Mouse (Mus musculus) skeletal muscle tissue, adult 2 months (tissue): ENCODE measurements around the gene Ugt1a7c.
"Not testable (repeated sequence)": the region's sequence is repeated elsewhere in the genome, so short reads cannot be mapped to it uniquely, and the experiment has no call there.

ENCODE experiments used
- DNase-seq: peaks from one replicate; pipeline ENCODE4 v3.0.0-alpha.2; 2012; ENCODE audit warnings: low read depth, low spot score

The Ugt1a7c gene

GRCm38 (mm10) chr1:88112769-88113168 is 17.9 kb downstream of the Ugt1a7c start:
- not testable (repeated sequence) for DNase-seq

GRCm38 (mm10) chr1:88120550-88120949 is 25.7 kb downstream of the Ugt1a7c start:
- not testable (repeated sequence) for DNase-seq

- DNase-seq, result not testable (repeated sequence)
Observed at GRCm38 (mm10) chr1:88121521-88121920, 26.7 kb downstream of the Ugt1a7c start.

GRCm38 (mm10) chr1:88125827-88126360 is 31.0 kb downstream of the Ugt1a7c start:
- not testable (repeated sequence) for DNase-seq

GRCm38 (mm10) chr1:88129091-88129490 is 34.2 kb downstream of the Ugt1a7c start:
- not testable (repeated sequence) for DNase-seq

DNA sequence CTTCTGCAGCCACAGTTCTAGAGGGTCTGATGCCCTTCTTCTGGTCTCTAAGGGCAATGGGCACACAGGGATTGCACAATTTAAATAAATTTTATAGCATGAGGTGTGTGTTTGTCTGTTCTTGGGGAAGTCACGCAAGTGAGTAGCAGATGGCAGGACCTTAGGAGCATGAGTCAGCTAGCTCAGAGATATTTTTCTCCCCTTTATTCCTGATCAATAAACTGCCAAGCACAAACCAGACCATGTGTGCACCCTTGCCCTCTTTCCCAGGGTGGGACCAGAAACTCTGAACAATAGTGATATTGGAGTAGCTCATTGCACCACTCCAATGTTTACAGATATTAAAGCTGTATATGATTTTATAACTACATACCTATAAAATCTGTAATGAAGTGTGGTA is 35.4 kb downstream of the Ugt1a7c start:
- not testable (repeated sequence) for DNase-seq

DNA sequence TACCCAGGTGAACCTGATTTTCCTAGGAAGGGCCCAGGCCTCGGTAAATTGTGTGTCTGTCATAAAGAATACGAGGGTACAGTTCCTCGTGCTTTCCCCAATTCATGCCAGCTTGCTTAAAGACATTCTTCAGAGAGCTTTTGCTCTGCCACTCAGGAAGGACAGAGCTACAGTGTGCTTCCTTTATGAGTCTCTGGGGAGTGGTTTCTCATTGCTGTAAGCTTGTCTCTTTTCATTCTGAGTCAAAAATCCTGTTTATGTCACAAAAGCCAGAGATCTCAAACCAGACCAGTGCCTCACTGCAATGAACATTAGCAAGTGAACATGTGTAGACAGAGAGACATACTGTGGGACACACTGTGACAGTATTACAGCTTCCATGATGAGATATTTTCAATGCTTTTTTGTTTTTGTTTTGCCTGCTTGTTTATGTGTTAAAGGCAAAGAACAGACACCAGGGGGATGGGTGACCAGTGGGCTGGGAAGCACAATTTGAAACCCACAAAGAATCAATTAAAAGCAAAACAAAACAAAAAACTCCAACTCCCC is 39.1 kb downstream of the Ugt1a7c start:
- DNase-seq, result no peak

- DNase-seq, result not testable (repeated sequence)
Observed at GRCm38 (mm10) chr1:88134457-88135011, 39.7 kb downstream of the Ugt1a7c start, which contains the start of gene Ugt1a6a. Gene Ugt1a6a (plus strand): TSS chr1:88134809.

GRCm38 (mm10) chr1:88135229-88135904 is 40.5 kb downstream of the Ugt1a7c start:
- not testable (repeated sequence) for DNase-seq

DNA sequence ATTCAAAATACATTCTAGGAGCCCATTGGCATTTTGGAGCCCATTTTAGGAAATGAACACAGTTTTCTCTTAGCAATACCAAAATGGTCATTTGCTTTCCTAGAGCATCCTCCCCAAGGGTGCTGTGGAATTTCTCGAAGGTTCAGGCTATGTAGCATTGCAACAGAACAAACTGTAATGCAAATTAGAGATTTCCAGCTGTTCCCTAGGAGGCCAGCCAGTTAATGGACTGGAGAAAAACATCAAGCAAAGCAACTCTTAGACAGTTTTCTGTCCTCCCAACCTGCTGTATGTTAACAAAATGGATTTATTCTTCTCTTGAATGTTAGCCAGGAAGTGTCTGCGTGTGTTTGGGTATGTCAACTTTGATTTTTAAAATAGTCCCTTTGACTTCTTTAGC is 41.8 kb downstream of the Ugt1a7c start:
- DNase-seq, result no peak

DNA sequence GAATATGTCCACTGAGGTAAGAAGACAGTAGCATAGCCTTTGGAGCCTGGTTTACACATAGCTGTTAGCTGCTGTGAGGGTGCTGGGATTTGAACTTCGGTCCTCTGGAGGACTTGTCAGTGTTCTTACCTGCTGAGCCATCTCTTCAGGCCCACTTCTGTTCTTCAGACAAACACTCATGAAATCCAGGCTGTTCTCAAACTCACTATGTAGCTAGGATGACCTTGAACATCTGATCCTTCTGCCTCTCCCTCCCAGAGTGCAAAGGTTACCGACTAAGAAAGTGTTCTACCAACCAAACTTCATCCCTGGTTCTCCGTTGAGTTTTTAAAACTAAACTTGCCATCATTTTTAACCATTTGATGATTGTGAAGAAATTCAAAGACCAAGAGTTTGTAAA is 42.4 kb downstream of the Ugt1a7c start:
- DNase-seq, result no peak

- DNase-seq, result no peak
Observed at GRCm38 (mm10) chr1:88138145-88138544, 43.3 kb downstream of the Ugt1a7c start.

DNA sequence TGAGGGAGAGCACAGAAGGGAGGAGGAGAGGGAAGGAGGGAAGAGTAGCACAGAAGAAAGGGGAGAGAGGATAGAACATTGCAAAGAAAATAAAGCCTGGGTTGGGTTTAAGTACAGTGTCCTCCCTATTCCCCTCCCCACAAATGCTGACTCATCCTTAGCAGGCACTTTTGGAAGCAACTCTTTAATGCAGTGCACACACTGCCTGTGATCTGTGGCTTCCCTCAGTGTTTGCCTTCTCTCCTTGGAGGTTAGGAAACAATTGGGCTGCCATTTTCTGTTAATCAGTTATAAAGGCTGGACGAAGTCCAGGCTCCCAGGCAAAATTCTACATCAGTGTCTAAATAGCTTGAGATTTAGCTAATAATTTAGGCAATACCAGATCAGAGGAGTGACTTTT is 45.6 kb downstream of the Ugt1a7c start:
- not testable (repeated sequence) for DNase-seq

- DNase-seq, result not testable (repeated sequence)
Observed at GRCm38 (mm10) chr1:88143966-88144675, 49.3 kb downstream of the Ugt1a7c start.

GRCm38 (mm10) chr1:88145278-88145677 is 50.4 kb downstream of the Ugt1a7c start:
- DNase-seq, result not testable (repeated sequence)

DNA sequence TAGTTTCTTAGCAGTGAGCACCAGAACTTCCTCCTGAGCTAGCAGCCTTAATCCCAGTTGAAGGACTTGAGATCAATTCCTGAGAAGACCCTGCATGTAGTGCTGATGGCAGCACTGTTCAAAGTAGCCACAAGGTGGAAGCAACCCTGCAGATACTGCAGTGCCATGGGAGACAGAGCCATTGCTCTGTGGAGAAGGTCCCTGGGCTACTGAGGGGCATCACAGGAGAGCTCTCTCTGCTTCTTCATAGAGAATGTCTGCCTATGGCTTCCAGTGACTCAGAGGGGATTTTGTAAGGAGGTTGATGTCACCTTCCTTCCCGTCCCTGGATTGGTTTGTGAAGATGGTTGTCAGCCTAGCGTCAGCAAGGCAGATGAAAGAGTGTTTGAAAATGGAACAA is 55.3 kb downstream of the Ugt1a7c start:
- DNase-seq, result not testable (repeated sequence)

- DNase-seq, result no peak
Observed at GRCm38 (mm10) chr1:88158430-88158829, 63.6 kb downstream of the Ugt1a7c start.

DNA sequence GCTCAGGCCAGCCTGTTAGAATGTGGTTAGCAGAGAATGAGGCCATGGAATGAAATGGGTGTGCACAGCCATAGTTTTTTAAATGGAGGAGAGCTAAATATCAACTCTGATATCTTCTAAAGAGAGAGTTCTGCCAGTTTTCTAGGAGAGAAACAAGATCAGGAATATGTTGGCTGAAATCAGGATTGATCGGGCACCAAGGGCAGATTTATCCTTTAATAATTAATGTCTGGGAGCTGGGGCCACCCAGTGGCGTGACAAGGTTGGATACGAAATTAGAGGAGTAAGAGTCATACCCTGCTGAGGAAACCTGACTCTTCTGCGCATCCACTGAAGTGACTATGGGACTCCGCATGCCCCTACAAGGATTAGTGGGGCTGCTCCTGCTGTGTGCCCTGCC is 70.8 kb downstream of the Ugt1a7c start, which contains the start of gene Ugt1a5:
Gene Ugt1a5, plus strand, starts transcription at position 302 of the 400 bp plus-strand sequence.
- no peak for DNase-seq

- not testable (repeated sequence) for DNase-seq
Observed at GRCm38 (mm10) chr1:88172190-88172589, 77.3 kb downstream of the Ugt1a7c start.

GRCm38 (mm10) chr1:88179657-88180056 is 84.8 kb downstream of the Ugt1a7c start:
- no peak for DNase-seq

DNA sequence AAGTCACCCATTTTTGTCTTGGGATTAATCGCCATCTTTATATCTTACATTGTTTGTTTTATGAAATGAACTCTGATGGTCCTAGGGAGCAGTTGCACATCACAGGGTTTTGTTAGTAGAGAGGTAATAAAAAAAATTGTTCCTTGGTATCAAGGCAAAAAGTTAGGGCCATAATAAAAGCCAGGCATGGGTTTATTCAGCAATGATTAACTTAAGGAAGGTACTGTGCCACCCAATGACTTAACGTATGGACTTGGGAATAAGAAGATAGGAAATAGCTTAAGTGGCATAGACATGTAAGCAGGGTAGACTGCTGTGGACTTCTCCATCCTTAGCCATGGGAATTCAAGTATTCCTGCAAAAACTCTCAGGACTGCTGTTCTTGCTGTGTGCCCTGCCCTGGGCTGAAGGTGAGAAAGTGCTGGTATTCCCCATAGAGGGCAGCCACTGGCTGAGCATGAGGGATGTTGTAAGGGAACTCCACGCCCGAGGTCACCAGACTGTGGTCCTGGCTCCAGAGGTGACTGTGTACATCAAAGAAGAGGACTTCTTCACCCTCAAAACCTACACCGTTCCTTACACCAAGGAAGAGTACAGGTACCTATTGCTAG is 91.6 kb downstream of the Ugt1a7c start:
- no peak for DNase-seq
